Mouse (Mus musculus) lung, adult 10 weeks (tissue): ENCODE results near the gene St6galnac6. TPM values are rescaled to one million over a fixed set of nuclear protein-coding genes. Genes with fewer than 3 reads are reported as not detected.

ENCODE experiments used
- polyA plus RNA-seq: library from polyadenylated mRNA; stranded (reverse); fragments of 350-450 nt; fragmentation: Illumina TruSeq; extraction: RNeasy Lipid Tissue Mini Kit (QIAGEN cat#74804); gene quantifications from one replicate; pipeline ENCODE4 v1.2.3, GENCODE M21; 2014; ENCODE audit warnings: low read depth, low replicate concordance; ENCODE audit not compliant: insufficient read depth

St6galnac6 gene
- polyA plus RNA-seq, result 21.6 TPM

GRCm38 (mm10) chr2:32599409-32599808, at the start of gene St6galnac6:
TSS of gene St6galnac6 (plus strand) at chr2:32599709.

GRCm38 (mm10) chr2:32570698-32571494, 28.6 kb upstream of the St6galnac6 start, which contains the start of gene Dpm2:
TSS of gene Dpm2 (plus strand) at chr2:32570858.

GRCm38 (mm10) chr2:32574497-32574896, 25.0 kb upstream of the St6galnac6 start, which contains the start of gene Pip5kl1:
TSS of gene Pip5kl1 (plus strand) at chr2:32574797.

GRCm38 (mm10) chr2:32575586-32576160, 23.8 kb upstream of the St6galnac6 start, which contains the start of gene 9430097D07Rik:
TSS of gene 9430097D07Rik (minus strand) at chr2:32575684.

GRCm38 (mm10) chr2:32586871-32587351, 12.6 kb upstream of the St6galnac6 start, which contains the start of gene St6galnac4:
TSS of gene St6galnac4 (plus strand) at chr2:32587095.

GRCm38 (mm10) chr2:32621517-32621859, 22.0 kb downstream of the St6galnac6 start, which contains the start of gene Ak1:
TSS of gene Ak1 (plus strand) at chr2:32621758.

GRCm38 (mm10) chr2:32646379-32647056, 47.0 kb downstream of the St6galnac6 start, which contains the start of gene Eng:
TSS of gene Eng (plus strand) at chr2:32646595.

Other genes starting within 250 kb of the St6galnac6 start
- gene Ciz1, start 247.4 kb upstream of the St6galnac6 start, polyA plus RNA-seq, result 21.7 TPM
- 7.7 TPM for gene Dnm1, start 246.4 kb upstream of the St6galnac6 start, polyA plus RNA-seq
- 71.0 TPM for gene 1110008P14Rik, start 217.8 kb upstream of the St6galnac6 start, polyA plus RNA-seq
- 253 TPM for gene Lcn2, start 211.5 kb upstream of the St6galnac6 start, polyA plus RNA-seq
- 17.7 TPM for gene Ptges2, start 203.8 kb upstream of the St6galnac6 start, polyA plus RNA-seq
- 1.9 TPM for gene Naif1, start 149.3 kb upstream of the St6galnac6 start, polyA plus RNA-seq
- gene Slc25a25, start 148.3 kb upstream of the St6galnac6 start, polyA plus RNA-seq, result 16.3 TPM
- gene Fam102a, start 64.4 kb upstream of the St6galnac6 start, polyA plus RNA-seq, result 10.6 TPM
- gene Dpm2, start 28.9 kb upstream of the St6galnac6 start, polyA plus RNA-seq, result 67.1 TPM
- not detected for gene Pip5kl1, start 24.9 kb upstream of the St6galnac6 start, polyA plus RNA-seq
- gene 9430097D07Rik, start 24.0 kb upstream of the St6galnac6 start, polyA plus RNA-seq, result not detected
- gene St6galnac4, start 12.6 kb upstream of the St6galnac6 start, polyA plus RNA-seq, result 13.3 TPM
- gene Ak1, start 22.0 kb downstream of the St6galnac6 start, polyA plus RNA-seq, result 24.5 TPM
- gene Eng, start 46.9 kb downstream of the St6galnac6 start, polyA plus RNA-seq, result 182 TPM
- gene Fpgs, start 104.4 kb downstream of the St6galnac6 start, polyA plus RNA-seq, result 11.3 TPM
- 69.8 TPM for gene Cdk9, start 113.4 kb downstream of the St6galnac6 start, polyA plus RNA-seq
- gene Sh2d3c, start 121.3 kb downstream of the St6galnac6 start, polyA plus RNA-seq, result 34.4 TPM
- gene 6330409D20Rik, start 141.3 kb downstream of the St6galnac6 start, polyA plus RNA-seq, result 0.50 TPM
- 28.0 TPM for gene Tor2a, start 157.5 kb downstream of the St6galnac6 start, polyA plus RNA-seq
- 3.9 TPM for gene Ttc16, start 175.9 kb downstream of the St6galnac6 start, polyA plus RNA-seq
- 4.9 TPM for gene Ptrh1, start 176.1 kb downstream of the St6galnac6 start, polyA plus RNA-seq
- gene Cfap157, start 184.7 kb downstream of the St6galnac6 start, polyA plus RNA-seq, result 3.9 TPM
- gene Stxbp1, start 247.5 kb downstream of the St6galnac6 start, polyA plus RNA-seq, result 13.0 TPM